Mouse (Mus musculus): Measurements from ENCODE around the gene Fbxw7. TPM values are rescaled to one million over a fixed set of nuclear protein-coding genes. Genes with fewer than 3 reads are reported as not detected.

Fbxw7 gene
- polyA plus RNA-seq, 1 experiment from 2014 or later, result 24.4 TPM

GRCm38 (mm10) chr3:84936956-84937355 is 121.9 kb downstream of the Fbxw7 start:
- Histone ChIP-seq H3K4me3 (no peak overlapping the region), H3K4me1 (replicated peaks) (peaks cover 11% of the 10 kb centered on the region), H3K27ac (peak overlapping the region; percentile 52; the same call in 1 of the 2 replicates), H3K9me3 (no peaks in the 10 kb centered on the region), H3K9ac (no peak overlapping the region), H3K27me3 (no peaks in the 10 kb centered on the region), H3K36me3 (no peaks in the 10 kb centered on the region), H3K4me2 (no peak overlapping the region)
- 46% methylated on average over 5 of the region's 5 CpGs for WGBS
- ATAC-seq (ENCODE audit: low FRiP score), result no peak

- peak overlapping the region; percentile 84 for H3K27ac ChIP-seq
- peaks cover 11% of the 10 kb centered on the region for H3K4me1 ChIP-seq (replicated peaks)
- H3K36me3 ChIP-seq, result no peaks in the 10 kb centered on the region
- peak overlapping the region; percentile 43 for H3K9ac ChIP-seq
- no peaks in the 10 kb centered on the region for H3K9me3 ChIP-seq
- H3K4me2 ChIP-seq, result peak overlapping the region; percentile 8; the same call in 1 of the 2 replicates
- ATAC-seq (ENCODE audit: low FRiP score), result peak; percentile 91
- WGBS, result 27% methylated on average over 12 of the region's 12 CpGs
- no peaks in the 10 kb centered on the region for H3K27me3 ChIP-seq
- no peak overlapping the region for H3K4me3 ChIP-seq
Observed at GRCm38 (mm10) chr3:84937360-84938355, 122.6 kb downstream of the Fbxw7 start.

- 96% methylated on average over 3 of the region's 3 CpGs for WGBS
- Histone ChIP-seq H3K4me3 (no peak overlapping the region), H3K9ac (no peak overlapping the region), H3K36me3 (no peaks in the 10 kb centered on the region), H3K4me2 (no peak overlapping the region), H3K27ac (no peak overlapping the region), H3K4me1 (replicated peaks) (no peaks in the 10 kb centered on the region), H3K27me3 (no peaks in the 10 kb centered on the region), H3K9me3 (no peaks in the 10 kb centered on the region)
- ATAC-seq (ENCODE audit: low FRiP score), result no peak
Observed at GRCm38 (mm10) chr3:84944933-84945332, 129.9 kb downstream of the Fbxw7 start.

- Histone ChIP-seq H3K9me3 (no peaks in the 10 kb centered on the region), H3K27me3 (no peaks in the 10 kb centered on the region), H3K9ac (no peak overlapping the region), H3K27ac (no peak overlapping the region), H3K4me2 (no peak overlapping the region), H3K36me3 (no peaks in the 10 kb centered on the region), H3K4me1 (replicated peaks) (no peaks in the 10 kb centered on the region), H3K4me3 (no peak overlapping the region)
- WGBS, result 95% methylated on average over 1 of the region's 1 CpGs
- no peak for ATAC-seq (ENCODE audit: low FRiP score)
Observed at GRCm38 (mm10) chr3:84946381-84946780, 131.3 kb downstream of the Fbxw7 start.

GRCm38 (mm10) chr3:84949387-84949786 is 134.3 kb downstream of the Fbxw7 start:
- no peak overlapping the region for H3K9ac ChIP-seq
- ATAC-seq (ENCODE audit: low FRiP score), result no peak
- H3K27ac ChIP-seq, result no peak overlapping the region
- H3K36me3 ChIP-seq, result no peaks in the 10 kb centered on the region
- peaks cover 10% of the 10 kb centered on the region for H3K4me1 ChIP-seq (replicated peaks)
- H3K9me3 ChIP-seq, result no peaks in the 10 kb centered on the region
- H3K4me3 ChIP-seq, result no peak overlapping the region
- no peaks in the 10 kb centered on the region for H3K27me3 ChIP-seq
- H3K4me2 ChIP-seq, result no peak overlapping the region
- WGBS, result 95% methylated on average over 4 of the region's 4 CpGs

- Histone ChIP-seq H3K4me3 (peak overlapping the region; percentile 58), H3K36me3 (no peaks in the 10 kb centered on the region), H3K27ac (peak overlapping the region; percentile 93), H3K27me3 (no peaks in the 10 kb centered on the region), H3K4me2 (peak overlapping the region; percentile 67), H3K9ac (peak overlapping the region; percentile 86), H3K4me1 (replicated peaks) (peaks cover 10% of the 10 kb centered on the region), H3K9me3 (no peaks in the 10 kb centered on the region)
- 28% methylated on average over 2 of the region's 2 CpGs for WGBS
- peak; percentile 76 for ATAC-seq (ENCODE audit: low FRiP score)
Observed at GRCm38 (mm10) chr3:84951698-84952097, 136.6 kb downstream of the Fbxw7 start.

- H3K36me3 ChIP-seq, result no peaks in the 10 kb centered on the region
- peaks cover 10% of the 10 kb centered on the region for H3K4me1 ChIP-seq (replicated peaks)
- H3K9me3 ChIP-seq, result no peaks in the 10 kb centered on the region
- peak overlapping the region; percentile 58 for H3K4me3 ChIP-seq
- H3K27me3 ChIP-seq, result no peaks in the 10 kb centered on the region
- ATAC-seq (ENCODE audit: low FRiP score), result peak; percentile 96
- peak overlapping the region; percentile 67 for H3K4me2 ChIP-seq
- WGBS, result 2% methylated on average over 13 of the region's 13 CpGs
- peak overlapping the region; percentile 86 for H3K9ac ChIP-seq
- peak overlapping the region; percentile 93 for H3K27ac ChIP-seq
Observed at GRCm38 (mm10) chr3:84952135-84952534, 137.1 kb downstream of the Fbxw7 start.

GRCm38 (mm10) chr3:84952585-84953187 is 137.6 kb downstream of the Fbxw7 start:
- H3K27me3 ChIP-seq, result no peaks in the 10 kb centered on the region
- H3K4me3 ChIP-seq, result peak overlapping the region; percentile 58
- H3K4me2 ChIP-seq, result peak overlapping the region; percentile 67
- peaks cover 10% of the 10 kb centered on the region for H3K4me1 ChIP-seq (replicated peaks)
- H3K27ac ChIP-seq, result peak overlapping the region; percentile 93
- no peaks in the 10 kb centered on the region for H3K9me3 ChIP-seq
- WGBS, result 48% methylated on average over 7 of the region's 7 CpGs
- H3K9ac ChIP-seq, result peak overlapping the region; percentile 86
- peak; percentile 53 for ATAC-seq (ENCODE audit: low FRiP score)
- no peaks in the 10 kb centered on the region for H3K36me3 ChIP-seq

GRCm38 (mm10) chr3:84955011-84955775 is 140.1 kb downstream of the Fbxw7 start:
- H3K4me1 ChIP-seq (replicated peaks), result peaks cover 10% of the 10 kb centered on the region
- 0 out of 2 replicates have a peak overlapping the region, but pooled peaks have one; percentile 5 for H3K4me3 ChIP-seq
- H3K9ac ChIP-seq, result no peak overlapping the region
- 61% methylated on average over 8 of the region's 8 CpGs for WGBS
- H3K36me3 ChIP-seq, result peaks cover 6% of the 10 kb centered on the region
- peak overlapping the region; percentile 27 for H3K4me2 ChIP-seq
- H3K27ac ChIP-seq, result no peak overlapping the region
- no peaks in the 10 kb centered on the region for H3K9me3 ChIP-seq
- no peak for ATAC-seq (ENCODE audit: low FRiP score)
- H3K27me3 ChIP-seq, result no peaks in the 10 kb centered on the region

GRCm38 (mm10) chr3:84955857-84956256 is 140.8 kb downstream of the Fbxw7 start:
- WGBS, result 43% methylated on average over 4 of the region's 4 CpGs
- Histone ChIP-seq H3K4me1 (replicated peaks) (peaks cover 10% of the 10 kb centered on the region), H3K9me3 (no peaks in the 10 kb centered on the region), H3K9ac (no peak overlapping the region), H3K4me2 (no peak overlapping the region), H3K4me3 (no peak overlapping the region), H3K27me3 (no peaks in the 10 kb centered on the region), H3K36me3 (peaks cover 8% of the 10 kb centered on the region), H3K27ac (no peak overlapping the region)
- ATAC-seq (ENCODE audit: low FRiP score), result no peak

- Histone ChIP-seq H3K27ac (no peak overlapping the region), H3K36me3 (peaks cover 29% of the 10 kb centered on the region), H3K4me2 (no peak overlapping the region), H3K9ac (no peak overlapping the region), H3K4me3 (no peak overlapping the region), H3K9me3 (no peaks in the 10 kb centered on the region), H3K27me3 (no peaks in the 10 kb centered on the region), H3K4me1 (replicated peaks) (no peaks in the 10 kb centered on the region)
- no peak for ATAC-seq (ENCODE audit: low FRiP score)
- WGBS, result 91% methylated on average over 5 of the region's 5 CpGs
Observed at GRCm38 (mm10) chr3:84965156-84965555, 150.1 kb downstream of the Fbxw7 start.

GRCm38 (mm10) chr3:84967364-84967763 is 152.3 kb downstream of the Fbxw7 start:
- no peak overlapping the region for H3K4me3 ChIP-seq
- H3K4me2 ChIP-seq, result no peak overlapping the region
- no peak for ATAC-seq (ENCODE audit: low FRiP score)
- H3K36me3 ChIP-seq, result peaks cover 41% of the 10 kb centered on the region
- no peaks in the 10 kb centered on the region for H3K27me3 ChIP-seq
- no peak overlapping the region for H3K9ac ChIP-seq
- 97% methylated on average over 4 of the region's 4 CpGs for WGBS
- H3K27ac ChIP-seq, result no peak overlapping the region
- no peaks in the 10 kb centered on the region for H3K9me3 ChIP-seq
- H3K4me1 ChIP-seq (replicated peaks), result no peaks in the 10 kb centered on the region
